ENCODE assay signal across 16 mouse cellular contexts in the genomic region with DNA sequence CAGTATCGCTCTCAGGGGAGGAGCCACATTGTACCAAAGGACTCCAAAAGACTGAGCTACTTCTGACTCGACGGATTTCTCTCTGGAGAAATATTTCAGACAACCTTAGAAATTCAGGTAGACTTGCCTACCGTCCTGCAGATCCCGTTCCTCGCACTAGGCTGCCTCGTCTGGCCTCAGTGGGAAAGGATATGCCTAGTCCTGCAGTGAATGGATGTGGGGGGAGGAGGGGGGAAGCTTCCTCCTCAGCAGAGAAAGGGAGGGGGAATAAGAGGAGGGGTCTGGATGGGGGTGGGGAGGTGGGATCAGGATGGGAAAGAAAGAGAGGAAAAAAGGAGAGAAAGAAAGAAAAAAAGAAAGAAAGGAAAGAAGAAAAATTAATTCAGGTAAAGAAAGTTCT.
"Had no signal": no experiment of that assay in that cellular context is flagged by ENCODE, and none has a peak within 500 bp of the region (broad histone marks: within the 10 kb centered on the region; RNA-seq: fewer than 3 reads in every experiment).

No protein-coding gene starts in this region.

- H3K9ac ChIP-seq: liver, embryonic 15.5 days; liver, postnatal 0 days; lung, embryonic 15.5 days; midbrain, embryonic 15.5 days; neural tube, embryonic 12.5 days had no signal

- ATAC-seq: liver, postnatal 0 days; lung, postnatal 0 days; midbrain, embryonic 15.5 days had no signal

- H3K27ac ChIP-seq: liver, embryonic 15.5 days; lung, embryonic 15.5 days; macrophage; midbrain, embryonic 15.5 days; neural tube, embryonic 12.5 days had no signal

- H3K4me1 ChIP-seq: liver, embryonic 15.5 days; lung, embryonic 15.5 days; megakaryocyte, embryonic 14.5 days; midbrain, embryonic 15.5 days; neural tube, embryonic 12.5 days had no signal

- H3K9me3 ChIP-seq: liver, embryonic 15.5 days; lung, embryonic 15.5 days; megakaryocyte, embryonic 14.5 days; midbrain, embryonic 15.5 days; neural tube, embryonic 12.5 days had no signal

- H3K4me2 ChIP-seq: liver, embryonic 15.5 days; lung, embryonic 15.5 days; midbrain, embryonic 15.5 days; neural tube, embryonic 12.5 days had no signal

- H3K4me3 ChIP-seq: liver, embryonic 15.5 days; lung, embryonic 15.5 days; megakaryocyte, embryonic 14.5 days; midbrain, embryonic 15.5 days; neural tube, embryonic 12.5 days had no signal

- H3K36me3 ChIP-seq: liver, embryonic 15.5 days had no signal

- H3K27me3 ChIP-seq: liver, embryonic 15.5 days; lung, embryonic 15.5 days; megakaryocyte, embryonic 14.5 days; midbrain, embryonic 15.5 days; neural tube, embryonic 12.5 days had no signal

- DNase-seq: liver, postnatal 0 days; lung, adult 2 months; lung, postnatal 14 days; lung, postnatal 36 days; right cerebral cortex, postnatal 14 days; spleen, adult 18-20 months; thymus, adult 18-20 months; thymus, postnatal 14 days; thymus, postnatal 36 days had no signal
